Mouse (Mus musculus) forebrain, postnatal 0 days (tissue): ENCODE data around the gene Cnfn. TPM values are rescaled to one million over a fixed set of nuclear protein-coding genes. Genes with fewer than 3 reads are reported as not detected.

ENCODE experiments used
- ATAC-seq: fragments of 200-750 bp; cut with Nextera tagmentation; 2 replicates; pipeline ENCODE4 v1.8.0; 2017; ENCODE audit warnings: mild to moderate bottlenecking, moderate library complexity
- DNase-seq: peaks from one replicate; pipeline ENCODE4 v3.0.0-alpha.2; 2015
- H3K27ac ChIP-seq: fragments of 300-500 bp; sonication (generic); 2 replicates; pipeline ENCODE4 v1.5.1; 2014; ENCODE audit warnings: low read depth, mild to moderate bottlenecking, antibody characterized with exemption, low read length, moderate library complexity, mixed read lengths
- H3K27me3 ChIP-seq: fragments of 300-500 bp; sonication (generic); 2 replicates; pipeline ENCODE4 v1.6.1; 2014; ENCODE audit warnings: mild to moderate bottlenecking, low read length, mixed read lengths; ENCODE audit not compliant: insufficient read depth
- H3K36me3 ChIP-seq: fragments of 300-500 bp; sonication (generic); 2 replicates; pipeline ENCODE4 v1.6.1; 2014; ENCODE audit warnings: mild to moderate bottlenecking, moderate library complexity; ENCODE audit not compliant: insufficient read depth
- H3K4me1 ChIP-seq: fragments of 300-500 bp; sonication (generic); 2 replicates; pipeline ENCODE4 v1.6.1; 2014; ENCODE audit warnings: antibody characterized with exemption; ENCODE audit not compliant: insufficient read depth
- H3K4me2 ChIP-seq: fragments of 300-500 bp; sonication (generic); 2 replicates; pipeline ENCODE4 v1.6.1; 2014; ENCODE audit warnings: low read depth, mild to moderate bottlenecking, moderate library complexity
- H3K4me3 ChIP-seq: fragments of 300-500 bp; sonication (generic); 2 replicates; pipeline ENCODE4 v1.5.1; 2014; ENCODE audit warnings: low read depth, low read length, mixed read lengths
- H3K9ac ChIP-seq: fragments of 300-500 bp; sonication (generic); 2 replicates; pipeline ENCODE4 v1.6.1; 2014; ENCODE audit warnings: mild to moderate bottlenecking
- H3K9me3 ChIP-seq: fragments of 300-500 bp; sonication (generic); 2 replicates; pipeline ENCODE4 v1.6.1; 2016; ENCODE audit warnings: low read length
- CTCF ChIP-seq: sonication (generic); IDR thresholded peaks from 2 replicates; pipeline ENCODE4 v1.5.1; 2016; ENCODE audit warnings: antibody characterized with exemption, control low read depth, low read depth
- WGBS: fragments of 180-500 bp; shearing (Covaris S2); extraction: QIAGEN DNeasy Blood & Tissue Kit; methylation state at CpG from one replicate; pipeline ENCODE4 v1.1.7; 2014; 5-methylcytosine and 5-hydroxymethylcytosine counted together
- polyA plus RNA-seq: library from polyadenylated mRNA; unstranded; fragments of >200 nt; fragmentation: Nextera tagmentation; extraction: Ambion mirVana; gene quantifications from 2 replicates; pipeline ENCODE4 v1.2.1, GENCODE M21; 2015
- total RNA-seq: library from RNA; depleted of rRNA; stranded (reverse); fragments of >200 nt; gene quantifications from 2 replicates; pipeline ENCODE4 v1.2.3, GENCODE M21; 2014

Cnfn gene
- total and polyA plus RNA-seq, 2 experiments from 2014 or later, result not detected

- Histone ChIP-seq H3K27ac (no peak overlapping the region), H3K9ac (0 out of 2 replicates have a peak overlapping the region, but pooled peaks have one; percentile 18), H3K4me1 (0 out of 2 replicates have a peak, but pooled peaks cover 4% of the 10 kb centered on the region), H3K27me3 (no peaks in the 10 kb centered on the region), H3K9me3 (no peaks in the 10 kb centered on the region), H3K36me3 (peaks cover 33% of the 10 kb centered on the region), H3K4me3 (peak overlapping the region; percentile 11), H3K4me2 (peak overlapping the region; percentile 38)
- TF ChIP-seq CTCF, result peak; percentile 73
- 4% methylated on average over 41 of the region's 42 CpGs for WGBS
- DNase-seq (peak; percentile 88), ATAC-seq (peak; percentile 32)
These were observed 10.2 kb upstream of the Cnfn start for GRCm38 (mm10) chr7:25379551-25380351.

GRCm38 (mm10) chr7:25378181-25379100, 8.9 kb upstream of the Cnfn start:
- no peak for ATAC-seq
- Histone ChIP-seq H3K27ac (no peak overlapping the region), H3K27me3 (no peaks in the 10 kb centered on the region), H3K4me3 (no peak overlapping the region), H3K9me3 (no peaks in the 10 kb centered on the region), H3K36me3 (peaks cover 20% of the 10 kb centered on the region), H3K4me2 (no peak overlapping the region), H3K4me1 (0 out of 2 replicates have a peak, but pooled peaks cover 4% of the 10 kb centered on the region), H3K9ac (no peak overlapping the region)
- 86% methylated on average over 13 of the region's 13 CpGs for WGBS
- no peak for DNase-seq
- no peak for TF ChIP-seq CTCF

GRCm38 (mm10) chr7:25377100-25377700, 7.7 kb upstream of the Cnfn start:
- no peaks in the 10 kb centered on the region for H3K9me3 ChIP-seq
- H3K27me3 ChIP-seq, result no peaks in the 10 kb centered on the region
- H3K4me3 ChIP-seq, result peak overlapping the region; percentile 33
- ATAC-seq (peak; percentile 13), DNase-seq (no peak)
- TF ChIP-seq CTCF, result peak; percentile 67
- 44% methylated on average over 6 of the region's 8 CpGs for WGBS
- peak overlapping the region; percentile 28 for H3K9ac ChIP-seq
- peaks cover 14% of the 10 kb centered on the region for H3K36me3 ChIP-seq
- H3K27ac ChIP-seq, result no peak overlapping the region
- peak overlapping the region; percentile 50 for H3K4me2 ChIP-seq
- H3K4me1 ChIP-seq, result 0 out of 2 replicates have a peak, but pooled peaks cover 4% of the 10 kb centered on the region

GRCm38 (mm10) chr7:25376556-25376955, 7.0 kb upstream of the Cnfn start:
- TF ChIP-seq CTCF, result no peak

DNA sequence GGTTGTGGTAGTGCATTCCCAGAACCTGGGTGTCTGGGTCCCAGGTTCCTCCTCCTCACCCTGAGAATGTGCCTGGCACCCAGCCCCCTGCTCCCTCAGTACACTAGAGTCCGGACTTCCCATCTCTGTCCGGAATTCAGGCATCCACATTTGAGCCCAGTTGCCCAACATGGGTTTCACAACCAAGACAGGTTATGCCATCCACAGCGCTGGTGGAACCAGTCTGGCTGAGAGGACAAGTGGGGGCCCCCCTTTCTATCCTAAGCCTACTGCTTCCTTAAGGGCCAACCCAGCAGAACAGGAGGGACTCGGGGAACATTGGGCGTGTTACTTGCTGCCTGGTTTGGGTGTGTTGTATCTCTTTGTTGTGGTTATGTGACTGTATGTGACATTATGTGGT, 2.9 kb upstream of the Cnfn start:
- H3K27me3 ChIP-seq, result peaks cover 6% of the 10 kb centered on the region
- TF ChIP-seq CTCF, result no peak
- H3K4me3 ChIP-seq, result no peak overlapping the region
- no peaks in the 10 kb centered on the region for H3K36me3 ChIP-seq
- H3K4me1 ChIP-seq, result no peaks in the 10 kb centered on the region
- WGBS, result 95% methylated on average over 5 of the region's 5 CpGs
- H3K9me3 ChIP-seq, result no peaks in the 10 kb centered on the region
- no peak overlapping the region for H3K9ac ChIP-seq
- no peak overlapping the region for H3K4me2 ChIP-seq
- DNase-seq (no peak), ATAC-seq (no peak)
- H3K27ac ChIP-seq, result no peak overlapping the region

More at GRCm38 (mm10) chr7:25376556-25376955, 7.0 kb upstream of the Cnfn start:
- H3K27ac ChIP-seq, result no peak overlapping the region
- peak overlapping the region; percentile 28; the same call in 1 of the 2 replicates for H3K9ac ChIP-seq
- peaks cover 8% of the 10 kb centered on the region for H3K36me3 ChIP-seq
- 3% methylated on average over 17 of the region's 17 CpGs for WGBS
- ATAC-seq, result peak; percentile 85
- peak; percentile 88 for DNase-seq
- peak overlapping the region; percentile 50 for H3K4me2 ChIP-seq
- no peaks in the 10 kb centered on the region for H3K27me3 ChIP-seq
- no peaks in the 10 kb centered on the region for H3K9me3 ChIP-seq
- H3K4me3 ChIP-seq, result peak overlapping the region; percentile 33
- H3K4me1 ChIP-seq, result 0 out of 2 replicates have a peak, but pooled peaks cover 4% of the 10 kb centered on the region

GRCm38 (mm10) chr7:25368333-25368732, 1.2 kb downstream of the Cnfn start:
- Histone ChIP-seq H3K27ac (no peak overlapping the region), H3K4me3 (no peak overlapping the region), H3K4me1 (no peaks in the 10 kb centered on the region), H3K9ac (no peak overlapping the region), H3K4me2 (no peak overlapping the region), H3K36me3 (peaks cover 14% of the 10 kb centered on the region), H3K9me3 (no peaks in the 10 kb centered on the region), H3K27me3 (peaks cover 6% of the 10 kb centered on the region)
- WGBS, result 22% methylated on average over 12 of the region's 12 CpGs
- DNase-seq, result no peak
- no peak for TF ChIP-seq CTCF
- ATAC-seq, result no peak
